Mouse (Mus musculus): ENCODE results near the gene Gramd1c.

Gramd1c gene

GRCm38 (mm10) chr16:44063025-44063894, at the start of gene Gramd1c:
Gramd1c (minus strand) TSS chr16:44063345.
- peak; percentile 33 for DNase-seq (ENCODE audit: low spot score)

- no peak for DNase-seq (ENCODE audit: low spot score)
These were observed 45.9 kb upstream of the Gramd1c start for GRCm38 (mm10) chr16:44109002-44109401.

GRCm38 (mm10) chr16:44105211-44105610, 42.1 kb upstream of the Gramd1c start:
- DNase-seq (ENCODE audit: low spot score): no peak

GRCm38 (mm10) chr16:44103806-44104766, 40.9 kb upstream of the Gramd1c start:
- no peak for DNase-seq (ENCODE audit: low spot score)

GRCm38 (mm10) chr16:44102925-44103324, 39.8 kb upstream of the Gramd1c start:
- DNase-seq (ENCODE audit: low spot score): no peak

- no peak for DNase-seq (ENCODE audit: low spot score)
These were observed 38.1 kb upstream of the Gramd1c start for GRCm38 (mm10) chr16:44101181-44101710.

- DNase-seq (ENCODE audit: low spot score): no peak
These were observed 36.2 kb upstream of the Gramd1c start for GRCm38 (mm10) chr16:44099377-44099776.

- DNase-seq (ENCODE audit: low spot score): no peak
These were observed 24.5 kb upstream of the Gramd1c start for GRCm38 (mm10) chr16:44087650-44088049.

GRCm38 (mm10) chr16:44061341-44061740, 1.8 kb downstream of the Gramd1c start:
- no peak for DNase-seq (ENCODE audit: low spot score)

- DNase-seq (ENCODE audit: low spot score): no peak
These were observed 2.4 kb downstream of the Gramd1c start for GRCm38 (mm10) chr16:44060604-44061286.

GRCm38 (mm10) chr16:44058745-44059144, 4.4 kb downstream of the Gramd1c start:
- DNase-seq (ENCODE audit: low spot score): peak; percentile 63

GRCm38 (mm10) chr16:44055766-44056165, 7.4 kb downstream of the Gramd1c start:
- no peak for DNase-seq (ENCODE audit: low spot score)

GRCm38 (mm10) chr16:44053265-44053664, 9.9 kb downstream of the Gramd1c start:
- no peak for DNase-seq (ENCODE audit: low spot score)

- DNase-seq (ENCODE audit: low spot score): no peak
These were observed 10.8 kb downstream of the Gramd1c start for GRCm38 (mm10) chr16:44052390-44052789.

- no peak for DNase-seq (ENCODE audit: low spot score)
These were observed 13.0 kb downstream of the Gramd1c start for GRCm38 (mm10) chr16:44050139-44050538.

GRCm38 (mm10) chr16:44039112-44039511, 24.0 kb downstream of the Gramd1c start:
- DNase-seq (ENCODE audit: low spot score): no peak

- no peak for DNase-seq (ENCODE audit: low spot score)
These were observed 27.9 kb downstream of the Gramd1c start for GRCm38 (mm10) chr16:44035221-44035620.

GRCm38 (mm10) chr16:44033365-44033764, 29.8 kb downstream of the Gramd1c start:
- no peak for DNase-seq (ENCODE audit: low spot score)

- DNase-seq (ENCODE audit: low spot score): no peak
These were observed 33.9 kb downstream of the Gramd1c start for GRCm38 (mm10) chr16:44029273-44029672.

GRCm38 (mm10) chr16:44026822-44027221, 36.3 kb downstream of the Gramd1c start:
- no peak for DNase-seq (ENCODE audit: low spot score)

GRCm38 (mm10) chr16:44026210-44026609, 36.9 kb downstream of the Gramd1c start:
- DNase-seq (ENCODE audit: low spot score): no peak
